Mouse (Mus musculus) embryo, embryonic 10.5 days (tissue): Measurements from ENCODE around the gene Pxk.
"Not testable (repeated sequence)": the region's sequence is repeated elsewhere in the genome, so short reads cannot be mapped to it uniquely, and the experiment has no call there.

Experiments
- DNase-seq: peaks from one replicate; pipeline ENCODE4 v3.0.0-alpha.2; 2015; ENCODE audit warnings: low spot score

Pxk gene

DNA sequence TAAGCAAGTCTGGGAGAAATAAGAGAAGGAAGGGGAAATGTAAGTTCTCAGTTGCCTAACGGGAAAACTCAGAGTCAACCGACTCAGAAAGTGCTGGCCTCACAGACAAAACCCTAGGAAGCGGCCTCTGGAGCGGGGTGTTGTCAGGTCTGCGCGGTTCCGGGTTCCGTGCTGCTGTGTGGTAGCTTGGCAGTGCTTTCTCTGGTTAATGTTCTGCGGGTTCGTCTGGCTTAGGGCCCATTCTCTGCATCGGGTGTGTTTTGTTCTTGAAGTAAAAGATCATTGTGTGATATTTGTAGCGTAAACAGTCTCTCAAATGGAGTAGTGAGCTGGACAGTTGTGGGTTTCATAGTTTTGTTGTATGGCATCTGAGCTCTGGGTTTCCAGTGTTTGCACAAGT lies 4.7 kb downstream of the Pxk start:
- DNase-seq = no peak

DNA sequence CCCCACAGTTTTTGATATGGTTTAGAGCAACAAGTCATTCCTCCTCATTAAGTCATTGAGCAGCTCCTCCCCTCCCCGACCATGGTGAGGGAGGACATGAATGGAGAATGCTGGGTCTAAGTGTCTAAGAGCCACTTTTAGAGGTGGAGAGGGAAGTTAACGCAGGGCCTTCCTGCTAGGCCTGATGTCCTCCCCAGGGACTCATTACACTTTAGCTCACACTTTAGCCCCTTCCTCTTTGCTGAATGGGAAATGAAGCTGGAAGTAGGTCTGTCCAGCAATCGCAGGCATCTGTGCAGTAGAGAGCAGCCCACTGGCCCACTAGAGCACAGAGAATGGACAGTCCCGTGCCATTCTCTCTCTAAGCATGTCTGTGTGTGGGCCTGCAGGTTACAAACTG lies 10.0 kb downstream of the Pxk start:
- no peak for DNase-seq

DNA sequence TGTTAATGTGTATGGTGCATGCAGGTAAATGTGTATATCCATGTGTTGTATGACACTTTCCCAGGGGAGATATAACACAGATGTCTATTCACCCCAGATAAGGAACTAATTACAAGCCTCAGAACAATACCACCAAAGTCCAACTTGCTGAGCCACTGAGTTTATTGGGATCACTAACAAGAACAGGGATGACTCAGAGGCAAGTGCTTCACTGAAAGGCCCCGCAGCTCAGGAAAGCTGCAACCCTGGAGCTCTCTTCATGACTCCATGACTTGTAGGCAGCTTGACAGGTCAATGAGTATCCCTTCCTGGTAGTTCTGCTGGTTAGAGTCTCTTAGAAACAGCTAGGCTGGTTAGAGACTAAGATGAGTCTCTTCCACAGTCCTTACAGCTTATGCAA lies 11.0 kb downstream of the Pxk start:
- DNase-seq = no peak

- no peak for DNase-seq
Observed at GRCm38 (mm10) chr14:8111545-8111944, 13.5 kb downstream of the Pxk start.

- DNase-seq = no peak
Observed at GRCm38 (mm10) chr14:8112036-8112435, 14.0 kb downstream of the Pxk start.

- no peak for DNase-seq
Observed at GRCm38 (mm10) chr14:8113616-8114015, 15.6 kb downstream of the Pxk start.

- no peak for DNase-seq
Observed at GRCm38 (mm10) chr14:8114306-8114705, 16.3 kb downstream of the Pxk start.

GRCm38 (mm10) chr14:8114756-8115155 lies 16.7 kb downstream of the Pxk start:
- no peak for DNase-seq

- no peak for DNase-seq
Observed at GRCm38 (mm10) chr14:8115772-8116171, 17.8 kb downstream of the Pxk start.

- no peak for DNase-seq
Observed at GRCm38 (mm10) chr14:8117371-8117770, 19.4 kb downstream of the Pxk start.

- DNase-seq = no peak
Observed at GRCm38 (mm10) chr14:8119454-8119853, 21.4 kb downstream of the Pxk start.

DNA sequence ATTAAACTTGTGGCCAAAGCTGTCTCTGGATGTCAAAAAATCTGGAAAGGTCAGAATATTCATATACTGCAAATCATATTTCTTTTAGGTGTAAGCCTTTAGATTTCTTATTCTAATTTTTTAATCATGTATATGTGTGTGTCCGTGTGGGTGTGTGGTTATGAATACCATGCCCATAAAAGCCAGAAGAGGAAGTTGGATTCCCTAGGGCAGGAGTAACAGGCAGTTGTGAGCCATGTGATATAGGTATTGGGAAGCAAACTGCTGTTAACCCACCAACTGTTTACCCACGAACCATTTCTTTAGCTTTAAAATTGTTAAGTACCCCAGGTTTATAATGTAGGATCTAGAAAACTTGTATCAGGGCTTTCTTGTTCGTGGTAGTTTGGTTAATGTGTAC lies 21.9 kb downstream of the Pxk start:
- no peak for DNase-seq

- no peak for DNase-seq
Observed at GRCm38 (mm10) chr14:8123141-8123540, 25.1 kb downstream of the Pxk start.

DNA sequence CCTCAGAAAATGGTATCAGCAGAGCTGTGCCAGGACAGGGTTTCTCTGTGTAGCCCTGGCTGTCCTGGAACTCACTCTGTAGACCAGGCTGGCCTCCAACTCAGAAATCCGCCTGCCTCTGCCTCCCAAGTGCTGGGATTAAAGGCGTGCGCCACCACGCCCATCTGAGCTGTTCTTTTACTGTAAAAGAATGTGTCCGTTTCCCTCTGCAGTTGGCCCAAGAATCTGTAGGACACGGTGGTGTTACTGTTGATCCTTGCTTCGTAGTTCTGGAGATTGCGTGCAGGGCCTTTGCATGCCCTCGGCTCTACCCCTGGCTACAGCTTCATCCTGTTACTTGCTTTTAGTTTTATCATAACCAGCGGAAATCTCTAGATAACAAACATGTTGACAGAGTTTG lies 25.6 kb downstream of the Pxk start:
- DNase-seq = not testable (repeated sequence)

DNA sequence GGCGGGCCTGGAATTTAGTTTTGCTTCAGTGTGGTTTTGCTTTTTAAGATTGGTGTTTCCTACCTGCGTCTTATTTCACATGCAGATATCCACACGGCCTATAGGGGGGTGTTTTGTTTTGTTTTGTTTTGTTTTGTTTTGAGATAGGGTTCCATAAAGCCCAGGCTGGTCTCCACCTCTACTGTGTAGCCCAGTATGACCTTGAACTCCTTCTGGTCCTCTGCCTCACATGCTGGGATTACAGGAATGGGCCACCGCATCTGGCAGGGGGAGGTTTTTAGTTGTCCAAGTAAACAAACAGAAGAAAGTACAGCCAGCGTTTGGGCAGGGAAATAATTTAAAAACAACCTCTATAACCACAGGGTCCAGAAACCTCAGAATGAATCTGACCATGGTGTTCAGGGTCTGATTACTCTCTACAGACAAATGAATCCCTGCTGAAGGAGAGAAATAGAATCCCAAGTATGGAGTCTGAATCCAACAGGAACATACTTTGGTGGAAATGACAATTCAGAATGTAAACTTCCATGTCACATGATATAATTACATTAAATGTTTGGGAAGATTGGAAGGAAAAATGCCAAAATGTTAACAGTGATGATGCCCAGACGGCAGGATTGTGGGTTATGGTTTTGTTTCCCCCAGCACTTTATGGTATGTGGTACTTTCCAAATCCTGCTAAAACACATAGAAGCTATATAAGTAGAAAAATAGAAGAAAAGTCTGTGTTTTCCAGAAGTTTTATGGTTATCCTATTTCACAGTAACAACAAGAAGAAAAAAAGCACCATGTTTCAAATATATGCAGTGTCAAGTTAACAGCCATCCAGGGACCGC lies 26.3 kb downstream of the Pxk start:
- no peak for DNase-seq

DNA sequence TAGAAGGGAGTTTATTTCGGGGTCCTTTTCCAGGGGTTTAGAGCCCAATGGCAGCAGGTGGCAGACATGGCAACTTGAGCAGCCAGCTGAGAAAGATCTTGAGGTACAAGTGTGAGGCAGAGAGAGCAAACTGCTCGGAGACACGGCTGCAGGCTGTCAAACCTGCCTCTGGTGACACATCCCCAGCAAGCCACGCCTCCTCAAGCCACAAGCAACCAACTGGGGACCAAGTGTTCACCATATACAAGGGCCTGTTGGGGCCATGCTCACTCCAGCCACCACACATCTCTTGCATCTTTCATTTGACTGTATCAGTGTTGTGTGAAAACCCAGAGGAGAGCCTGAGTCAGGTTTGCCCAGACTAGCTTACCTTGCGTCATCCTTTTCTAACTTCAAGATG lies 30.0 kb downstream of the Pxk start:
- DNase-seq = no peak

DNA sequence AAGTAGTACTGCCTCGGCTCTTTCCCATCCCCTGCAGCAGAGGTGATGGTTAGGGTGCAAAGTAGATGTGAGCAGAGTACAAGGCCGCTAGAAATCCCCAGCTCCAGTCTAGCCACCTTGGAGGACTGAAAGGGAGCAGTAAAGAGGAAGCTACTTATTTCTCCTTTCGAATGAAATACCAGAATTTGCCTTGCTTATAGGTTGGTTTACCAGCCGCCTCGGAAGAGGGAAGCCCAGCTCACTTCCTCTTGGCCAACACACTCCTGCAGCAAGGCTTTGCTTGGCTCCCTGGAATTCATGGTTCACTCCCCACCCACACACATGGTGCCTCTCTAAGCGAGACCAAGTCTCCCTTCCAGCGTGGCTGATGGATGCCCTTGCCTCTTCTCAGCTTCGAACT lies 34.8 kb downstream of the Pxk start:
- no peak for DNase-seq

DNA sequence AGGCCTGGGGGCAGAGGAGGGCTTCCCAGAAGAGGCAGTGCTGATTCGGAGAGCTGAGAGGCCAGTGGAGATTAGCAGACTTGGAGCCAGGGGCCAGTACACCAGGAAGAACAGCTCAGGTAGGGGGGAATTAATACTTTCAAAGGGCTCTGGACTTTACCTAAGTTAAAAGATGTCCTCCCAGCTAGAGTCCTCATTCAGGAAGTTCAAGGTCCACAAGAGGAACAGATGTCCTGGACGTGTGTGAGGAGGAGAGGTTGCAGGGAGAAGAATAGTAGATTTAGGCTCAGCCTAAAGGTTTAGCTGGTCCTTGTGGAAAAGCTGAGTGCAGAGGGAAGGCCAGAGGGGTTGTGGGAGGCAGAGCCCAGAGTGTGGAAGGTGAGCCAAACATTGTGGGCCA lies 36.2 kb downstream of the Pxk start:
- no peak for DNase-seq

DNA sequence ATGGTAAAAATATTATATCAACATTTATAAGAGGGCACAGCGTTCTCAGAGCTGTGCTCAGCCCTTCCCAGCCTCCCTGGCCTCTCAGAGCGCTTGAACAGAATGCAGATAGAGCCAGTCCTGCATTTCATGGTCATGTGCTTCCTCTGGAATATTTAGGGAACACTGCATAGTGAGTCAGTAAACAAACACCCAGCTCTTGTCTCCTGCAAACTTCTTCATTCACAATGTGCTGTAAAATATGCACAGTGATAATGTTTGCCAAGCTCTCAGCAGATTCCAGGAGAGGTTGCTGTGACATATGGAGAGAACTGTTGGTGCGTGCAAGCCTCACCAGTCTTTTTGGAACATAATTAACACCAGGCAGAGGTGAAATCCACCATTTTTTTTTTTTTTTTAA lies 37.1 kb downstream of the Pxk start:
- no peak for DNase-seq

- no peak for DNase-seq
Observed at GRCm38 (mm10) chr14:8139724-8140710, 42.0 kb downstream of the Pxk start.

DNA sequence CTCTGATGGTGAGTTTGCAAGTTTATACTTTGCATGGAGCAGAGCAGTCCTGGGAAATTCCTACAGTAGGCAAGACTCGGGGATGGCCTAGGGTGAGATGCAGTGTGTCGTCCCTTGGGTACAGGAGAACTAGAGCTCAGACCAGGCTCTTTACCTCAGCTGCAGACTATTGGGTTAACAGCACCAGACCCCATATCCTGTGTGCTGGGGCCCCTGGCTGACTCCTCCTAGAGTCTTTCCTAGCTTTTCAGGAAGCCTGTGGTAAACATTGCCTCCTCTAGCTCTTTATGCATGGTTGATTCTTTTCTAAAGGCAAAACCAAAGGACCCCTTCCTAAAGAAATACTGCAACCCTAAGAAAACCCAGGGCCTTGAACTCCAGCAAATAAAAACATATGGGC lies 43.1 kb downstream of the Pxk start:
- DNase-seq = no peak

GRCm38 (mm10) chr14:8145594-8146558 lies 47.9 kb downstream of the Pxk start:
- DNase-seq = no peak
